Mouse (Mus musculus) gastrocnemius, postnatal 36 days (tissue): ENCODE measurements around the gene U2af2. TPM values are rescaled to one million over a fixed set of nuclear protein-coding genes. Genes with fewer than 3 reads are reported as not detected.
"Not testable (repeated sequence)": the region's sequence is repeated elsewhere in the genome, so short reads cannot be mapped to it uniquely, and the experiment has no call there.

Experiments used
- DNase-seq, 2 experiments: peaks; one replicate each; pipeline ENCODE4 v3.0.0; 2022
- intact Hi-C: fragments of 180-260 bp; cut with DNase I; formaldehyde crosslinking; loops from one replicate; pipeline ENCODE4 v1.15.1; 2025
- long read RNA-seq, 2 experiments: library from polyadenylated mRNA; stranded (forward); transcript quantifications; one replicate each; pipeline ENCODE4 v2.0.0; 2021
- total RNA-seq, 2 experiments: library from RNA; stranded (reverse); gene quantifications; 2 replicates each; pipeline ENCODE4 v1.2.3; 2021

The U2af2 gene
- 10 to 100 TPM; 38.0 to 48.3 TPM for total RNA-seq
- long read RNA-seq, experiment 1, transcript U2af2-201 (12 exons, 2,183 nt) = major isoform, 6 of 20 reads
- long read RNA-seq, experiment 1, partial matches to known transcripts = 1 of 20 reads
- long read RNA-seq, experiment 1, other reads (novel, unspliced or antisense) = 13 of 20 reads
- long read RNA-seq, experiment 2, transcript U2af2-201 (12 exons, 2,183 nt) = major isoform, 17 of 33 reads
- long read RNA-seq, experiment 2, partial matches to known transcripts = 13 of 33 reads
- long read RNA-seq, experiment 2, other reads (novel, unspliced or antisense) = 1 of 33 reads

DNA sequence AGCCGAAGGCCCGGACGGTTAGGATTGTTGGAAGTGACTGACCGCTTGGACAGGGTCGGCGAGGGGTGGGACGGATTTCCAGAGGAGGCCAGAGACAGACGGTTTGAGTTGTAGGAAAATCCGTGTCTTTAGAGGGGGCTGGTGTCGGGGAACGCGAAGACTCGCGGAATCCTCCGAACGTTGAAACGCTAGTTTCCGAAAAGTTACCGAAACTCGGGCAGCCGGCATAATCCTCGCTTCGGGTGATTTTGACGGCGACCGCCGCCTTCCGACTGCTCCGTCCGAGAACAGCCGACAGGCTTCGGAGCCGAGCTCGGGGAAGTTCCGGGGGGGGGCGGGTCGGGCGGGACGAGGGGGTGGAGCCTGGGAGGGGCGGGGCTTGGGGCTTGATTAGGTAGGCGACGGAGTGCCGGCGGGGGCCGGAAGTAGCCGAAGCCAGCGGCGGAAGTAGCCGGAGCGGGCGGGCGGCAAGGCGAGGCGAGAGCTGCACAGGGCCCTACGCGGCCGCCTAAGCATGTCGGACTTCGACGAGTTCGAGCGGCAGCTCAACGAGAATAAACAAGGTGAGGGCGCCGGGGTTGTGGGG lies at the start of gene U2af2:
Gene U2af2, plus strand, starts transcription at position 370 of the 586 bp plus-strand sequence.
- intact Hi-C loops = no loop called here
- DNase-seq = peak; percentile 91

DNA sequence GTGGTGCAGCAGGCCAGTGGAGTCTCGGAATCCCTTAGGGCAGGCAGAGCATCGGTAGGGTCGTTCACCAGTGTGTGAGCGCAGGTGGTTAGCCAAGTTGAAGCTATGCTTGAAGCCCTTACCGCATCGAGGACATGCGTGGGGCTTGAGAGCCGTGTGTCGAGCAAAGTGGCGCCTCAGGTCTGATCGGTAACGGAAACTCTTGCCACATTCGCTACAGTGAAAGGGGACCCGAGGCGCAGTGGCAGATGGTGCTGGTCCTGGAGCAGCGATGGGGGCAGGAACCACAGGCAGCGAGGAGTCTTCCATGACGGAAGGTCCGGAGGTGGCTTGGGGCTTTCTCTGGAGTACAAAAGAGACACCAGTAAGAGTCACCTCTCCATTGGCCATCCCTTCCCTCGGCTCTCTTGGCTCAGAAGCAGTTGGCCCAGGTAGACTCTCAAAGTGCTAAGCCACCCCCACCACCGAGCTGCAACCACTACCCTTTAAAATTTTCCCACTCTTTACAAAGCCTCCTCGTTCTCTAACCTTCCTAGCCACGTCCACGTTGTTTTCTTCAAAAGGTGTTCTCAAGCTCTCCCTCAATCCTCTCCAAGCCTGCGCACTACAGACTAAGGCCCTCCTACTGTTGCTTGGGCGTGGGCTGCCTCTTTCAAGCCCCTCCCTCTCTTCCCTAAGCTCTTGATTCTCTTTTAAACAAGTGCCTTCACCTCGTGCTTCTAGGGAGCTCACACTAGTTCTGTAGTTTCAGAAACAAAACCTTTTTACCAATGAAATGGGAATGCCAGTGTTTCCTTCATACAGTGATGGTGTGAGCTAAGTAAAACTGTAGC lies 49.0 kb upstream of the U2af2 start:
- no peak for DNase-seq
- intact Hi-C loops = no loop called here

DNA sequence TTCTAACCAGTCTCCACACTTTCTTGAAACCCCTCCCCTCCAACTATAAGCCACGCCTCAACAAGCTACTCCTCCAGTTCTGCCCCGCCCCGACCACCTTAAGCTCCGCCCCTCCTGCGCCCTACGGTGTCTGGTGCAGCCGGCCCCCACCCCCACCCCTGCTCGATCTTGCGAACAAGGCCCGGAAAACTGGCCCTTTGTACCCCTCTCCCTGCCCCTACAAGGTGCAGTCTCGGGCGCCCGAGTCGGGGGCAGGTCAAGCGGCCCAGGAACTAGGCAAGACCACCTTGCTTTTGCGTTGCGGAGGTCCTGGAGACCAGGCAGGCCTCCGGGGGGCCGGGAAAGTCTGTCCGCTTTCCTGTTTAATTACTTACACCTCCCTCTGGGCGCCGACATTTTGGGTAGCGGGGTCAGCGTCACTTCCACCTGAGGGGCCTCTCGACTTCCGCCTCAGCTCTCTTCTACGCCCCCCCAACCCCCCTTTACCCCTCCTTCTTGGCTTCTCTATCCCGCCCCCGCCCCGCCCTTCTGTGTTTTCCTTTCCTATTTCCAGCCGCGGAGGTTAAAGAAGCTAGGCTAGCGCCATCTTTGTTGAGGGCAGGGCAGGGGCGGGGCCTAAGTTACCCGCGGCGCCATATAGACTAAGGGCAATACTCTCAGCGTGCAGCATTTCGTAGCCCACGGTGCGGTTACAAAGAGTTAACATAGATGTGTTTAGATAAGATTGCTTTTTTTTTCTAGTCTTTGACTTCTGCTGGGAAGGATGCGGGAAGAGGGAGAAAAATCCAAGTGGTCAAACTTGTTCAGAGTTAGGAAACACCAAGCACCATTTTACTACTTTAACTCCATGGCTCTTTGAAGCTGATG lies 47.5 kb upstream of the U2af2 start, which contains the start of the genes Zfp524 and Fiz1:
Gene Zfp524, plus strand, starts transcription at position 165 of the 867 bp plus-strand sequence.
Gene Fiz1, minus strand, starts transcription at position 447 of the 867 bp plus-strand sequence.
- intact Hi-C loops = no loop called here
- DNase-seq = peak; percentile 95 to 98

DNA sequence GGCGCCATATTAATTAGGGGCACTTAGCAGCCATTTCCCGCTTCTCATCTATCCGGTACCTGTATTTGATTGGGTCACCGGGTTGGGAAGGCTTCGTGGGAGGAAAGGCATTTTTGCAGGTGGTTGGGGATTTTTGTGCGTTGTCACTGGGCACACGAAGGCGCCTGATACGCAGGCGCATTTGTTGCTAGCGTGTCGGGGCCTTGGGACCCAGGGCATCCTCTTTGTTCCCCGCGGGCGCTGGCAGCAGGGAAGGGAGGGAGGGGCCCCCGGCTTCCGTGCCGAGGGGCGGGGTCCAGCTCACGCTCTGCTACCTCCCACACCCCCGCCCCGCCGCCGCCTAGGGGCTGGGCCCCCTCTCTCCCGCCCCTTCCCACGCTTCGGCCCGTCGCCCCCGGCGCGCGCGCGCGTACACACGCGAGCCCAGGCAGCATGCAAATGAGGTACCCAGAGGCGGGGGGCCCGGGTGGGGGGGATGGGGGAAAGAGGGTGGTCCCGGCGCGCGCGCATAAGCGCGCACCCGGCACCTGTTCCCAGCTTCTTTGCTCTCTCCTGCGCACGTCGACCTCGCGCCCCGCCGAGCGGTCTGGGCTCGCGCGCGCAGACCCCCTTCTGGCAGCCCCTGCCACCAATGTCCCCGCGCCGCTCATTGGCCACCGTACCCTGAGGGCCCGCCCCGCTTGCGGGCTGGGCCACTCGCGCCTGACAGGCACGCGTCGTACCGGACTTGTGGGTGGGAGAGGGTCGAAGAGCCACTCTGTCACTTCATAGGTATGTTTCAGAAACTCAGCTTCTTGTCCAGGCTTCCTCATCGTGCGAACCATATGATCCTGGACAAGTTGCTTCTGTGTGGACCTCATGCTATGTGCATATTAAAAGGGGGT lies 46.6 kb upstream of the U2af2 start, which contains the start of gene Gm44973:
Gene Gm44973, plus strand, starts transcription at position 379 of the 884 bp plus-strand sequence.
- peak; percentile 92 to 93 for DNase-seq
- intact Hi-C loops = no loop called here

DNA sequence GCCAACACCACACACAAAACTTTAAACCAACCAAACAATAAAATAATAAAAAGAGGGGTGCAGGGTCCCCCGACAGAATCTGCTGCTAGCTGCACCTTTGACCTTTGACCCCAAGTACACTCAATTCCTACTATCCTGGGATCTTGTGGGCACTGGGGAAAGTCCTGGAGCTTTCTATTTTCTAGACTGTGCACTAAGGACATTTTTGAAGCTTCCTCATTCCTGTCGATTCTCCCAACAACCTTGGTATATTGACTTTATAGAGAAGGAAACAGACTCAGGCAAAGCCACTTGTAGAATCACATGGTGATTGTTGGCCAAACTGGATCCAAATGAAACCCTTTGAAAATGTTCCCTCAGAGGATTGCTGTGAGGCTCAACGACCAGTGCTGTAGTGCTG lies 45.9 kb upstream of the U2af2 start:
- no peak for DNase-seq
- intact Hi-C loops = no loop called here

DNA sequence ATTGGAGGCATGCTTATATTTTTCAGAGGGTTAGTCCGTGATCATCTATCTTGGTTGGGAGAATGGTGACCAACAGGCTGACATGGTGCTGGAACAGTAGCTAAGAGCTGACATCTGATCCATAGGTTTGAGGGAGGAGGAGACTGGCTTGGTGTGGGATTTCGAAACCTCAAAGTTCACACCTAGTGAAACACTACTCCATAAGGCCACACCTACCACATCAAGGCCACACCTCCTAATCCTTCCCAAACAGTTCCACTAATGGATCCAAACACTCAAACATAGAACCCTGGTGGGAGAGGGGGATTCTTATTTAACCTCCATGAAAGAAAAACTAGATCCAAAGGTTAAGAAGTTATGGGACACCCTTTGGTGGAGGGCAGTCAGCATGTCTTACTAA lies 45.0 kb upstream of the U2af2 start:
- DNase-seq = no peak
- intact Hi-C loops = no loop called here

DNA sequence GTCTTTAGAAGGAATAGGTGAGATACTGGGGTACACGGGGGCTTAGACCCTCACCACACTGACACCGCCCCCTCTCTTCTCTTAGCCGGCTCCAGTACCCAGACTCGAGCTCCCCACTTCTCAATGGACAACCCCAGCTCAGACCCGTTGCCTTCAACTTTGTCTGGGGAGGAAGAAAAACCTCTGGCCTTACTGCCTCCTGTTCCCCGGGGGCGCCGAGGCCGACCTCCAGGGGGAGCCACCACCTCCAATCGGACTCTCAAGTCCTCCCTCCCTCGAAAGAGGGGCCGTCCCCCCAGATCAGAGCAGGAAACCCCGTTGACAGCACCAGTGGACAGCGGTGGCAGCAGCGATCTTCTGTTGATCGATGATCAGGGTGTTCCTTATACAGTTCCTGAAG lies 44.6 kb upstream of the U2af2 start:
- intact Hi-C loops = no loop called here
- no peak for DNase-seq

DNA sequence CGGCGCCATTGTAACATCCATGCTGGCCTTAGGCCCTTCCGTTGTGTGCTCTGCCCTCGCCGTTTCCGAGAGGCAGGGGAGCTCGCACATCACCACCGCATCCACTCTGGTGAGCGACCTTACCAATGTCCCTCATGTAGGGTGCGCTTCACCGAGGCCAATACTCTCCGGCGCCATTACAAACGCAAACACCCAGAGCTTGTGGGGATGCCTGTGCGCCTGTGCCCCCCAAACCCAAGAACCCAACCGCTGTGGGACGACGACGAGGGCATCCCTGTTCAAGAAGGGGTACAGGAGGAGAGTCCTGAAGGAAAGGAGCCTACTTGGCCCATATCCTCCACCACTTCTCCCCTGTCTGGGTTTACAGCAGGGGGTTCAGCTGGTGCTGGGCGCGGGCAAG lies 44.0 kb upstream of the U2af2 start:
- intact Hi-C loops = no loop called here
- no peak for DNase-seq

DNA sequence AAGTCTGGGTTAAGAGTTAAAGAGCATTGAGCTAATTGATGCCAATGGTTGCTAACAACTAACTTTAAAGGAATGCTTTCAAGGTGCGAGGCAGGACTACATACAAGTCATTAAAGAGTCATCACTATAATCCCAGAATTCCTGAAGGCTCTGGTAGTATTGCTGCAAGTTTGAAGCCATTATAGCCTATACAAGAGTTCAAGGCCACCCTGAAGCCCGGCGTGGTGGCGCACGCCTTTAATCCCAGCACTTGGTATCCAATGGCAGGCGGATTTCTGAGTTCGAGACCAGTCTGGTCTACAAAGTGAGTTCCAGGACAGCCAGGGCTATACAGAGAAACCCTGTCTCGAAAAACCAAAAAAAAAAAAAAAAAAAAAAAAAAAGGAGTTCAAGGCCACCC lies 42.4 kb upstream of the U2af2 start:
- DNase-seq, intact Hi-C loops: not testable (repeated sequence)

DNA sequence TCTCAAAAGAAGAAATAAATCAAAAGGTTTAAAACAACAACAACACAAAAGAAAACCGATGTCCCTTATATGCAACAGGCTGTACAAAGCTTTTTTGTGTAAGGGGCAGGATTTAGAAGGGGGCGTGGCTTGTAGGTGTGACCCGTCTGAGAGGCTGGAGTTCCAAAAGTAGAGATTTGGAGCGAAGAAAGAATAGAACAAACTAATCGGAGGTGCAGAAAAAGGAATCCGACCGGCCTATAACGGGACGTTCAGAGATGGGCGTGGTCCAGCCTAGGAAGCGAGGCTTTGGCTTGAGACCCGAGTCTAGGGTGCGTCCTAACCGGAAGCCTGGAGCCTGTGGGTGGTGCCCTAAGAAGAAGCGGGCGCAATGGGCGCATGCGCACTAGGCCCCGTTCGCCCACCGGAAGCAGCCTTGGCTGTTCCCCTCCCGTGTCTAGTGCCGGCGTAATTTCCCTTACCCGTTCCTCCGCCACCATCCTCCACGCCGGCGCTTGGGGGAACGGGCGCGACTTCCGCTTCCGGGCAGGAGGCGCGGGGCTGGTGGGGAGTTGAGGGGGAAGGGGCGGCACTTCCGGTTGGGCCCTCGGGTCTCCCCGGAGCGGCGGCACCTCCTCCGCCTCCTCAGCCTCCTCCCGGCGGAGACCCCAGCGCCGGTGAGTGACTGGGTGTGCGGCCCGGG lies 41.8 kb upstream of the U2af2 start, which contains the start of the genes Zfp865 and Ccdc106:
Gene Zfp865, plus strand, starts transcription at position 377 of the 682 bp plus-strand sequence.
Gene Ccdc106, plus strand, starts transcription at position 554 of the 682 bp plus-strand sequence.
- intact Hi-C loops = no loop called here
- DNase-seq = peak; percentile 99

DNA sequence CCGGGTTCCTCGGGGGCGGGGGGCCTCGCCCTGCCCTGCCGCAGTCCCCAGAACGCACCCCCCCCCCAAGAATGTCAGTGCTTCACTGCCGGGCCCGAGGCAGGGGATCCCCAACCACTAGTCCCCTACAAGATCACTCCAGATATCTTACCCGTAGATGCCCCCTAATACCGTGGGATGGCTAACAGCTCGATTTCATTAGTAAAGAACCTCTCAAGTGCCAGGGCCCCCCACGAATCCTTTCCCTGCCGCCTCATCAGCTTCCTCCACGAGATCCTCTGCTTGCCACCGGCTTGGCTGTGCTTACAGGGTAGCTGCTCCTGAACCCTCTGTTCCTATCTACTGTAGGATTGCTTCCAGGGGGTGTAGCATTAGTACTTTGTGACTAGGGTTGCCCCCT lies 41.3 kb upstream of the U2af2 start:
- DNase-seq = no peak
- intact Hi-C loops = no loop called here

DNA sequence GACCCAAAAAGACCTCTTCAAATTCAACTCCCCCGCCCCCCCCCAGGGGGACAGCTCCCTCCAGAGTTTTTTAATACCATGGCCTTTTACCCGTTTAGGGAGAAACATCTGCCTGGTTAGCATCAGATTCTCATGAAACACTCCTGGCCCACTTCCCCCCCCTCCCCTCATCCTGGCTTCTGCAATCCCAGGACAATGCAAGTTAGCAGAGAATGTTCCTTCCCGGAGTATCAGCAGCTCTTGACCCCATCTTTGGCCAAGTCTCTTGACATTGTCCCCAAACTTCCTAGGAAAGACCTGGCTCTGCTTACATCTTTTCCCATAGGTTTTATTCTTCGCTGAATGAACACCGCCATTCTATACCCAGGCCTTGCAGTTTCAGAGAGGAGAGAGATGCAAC lies 40.7 kb upstream of the U2af2 start:
- DNase-seq = no peak
- intact Hi-C loops = no loop called here

DNA sequence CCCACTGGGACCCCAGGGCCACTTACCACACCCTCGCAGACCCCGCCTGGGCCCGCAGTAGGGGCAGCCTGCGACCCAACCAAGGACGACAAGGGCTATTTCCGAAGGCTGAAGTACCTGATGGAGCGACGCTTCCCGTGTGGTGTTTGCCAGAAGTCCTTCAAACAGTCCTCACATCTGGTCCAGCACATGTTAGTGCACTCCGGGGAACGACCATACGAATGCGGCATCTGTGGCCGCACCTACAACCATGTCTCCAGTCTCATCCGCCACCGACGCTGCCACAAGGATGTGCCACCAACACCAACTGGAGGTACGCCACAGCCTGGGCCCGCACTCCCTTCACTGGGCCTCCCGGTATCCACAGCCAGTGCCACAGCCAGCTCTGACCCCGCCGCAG lies 32.4 kb upstream of the U2af2 start:
- DNase-seq = no peak
- intact Hi-C loops = no loop called here

DNA sequence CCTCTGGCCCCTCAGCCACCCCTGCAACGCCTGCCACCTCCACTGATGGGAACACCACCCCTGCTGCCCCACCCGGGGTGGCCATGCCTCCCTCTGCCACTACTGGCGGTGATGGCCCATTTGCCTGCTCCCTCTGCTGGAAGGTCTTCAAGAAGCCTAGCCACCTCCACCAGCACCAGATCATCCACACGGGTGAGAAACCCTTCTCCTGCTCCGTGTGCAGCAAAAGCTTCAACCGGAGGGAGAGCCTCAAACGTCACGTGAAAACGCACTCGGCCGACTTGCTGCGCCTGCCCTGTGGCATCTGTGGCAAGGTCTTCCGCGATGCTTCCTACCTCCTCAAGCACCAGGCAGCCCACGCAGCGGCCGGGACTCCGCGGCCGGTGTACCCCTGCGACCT lies 32.0 kb upstream of the U2af2 start:
- intact Hi-C loops = no loop called here
- no peak for DNase-seq

DNA sequence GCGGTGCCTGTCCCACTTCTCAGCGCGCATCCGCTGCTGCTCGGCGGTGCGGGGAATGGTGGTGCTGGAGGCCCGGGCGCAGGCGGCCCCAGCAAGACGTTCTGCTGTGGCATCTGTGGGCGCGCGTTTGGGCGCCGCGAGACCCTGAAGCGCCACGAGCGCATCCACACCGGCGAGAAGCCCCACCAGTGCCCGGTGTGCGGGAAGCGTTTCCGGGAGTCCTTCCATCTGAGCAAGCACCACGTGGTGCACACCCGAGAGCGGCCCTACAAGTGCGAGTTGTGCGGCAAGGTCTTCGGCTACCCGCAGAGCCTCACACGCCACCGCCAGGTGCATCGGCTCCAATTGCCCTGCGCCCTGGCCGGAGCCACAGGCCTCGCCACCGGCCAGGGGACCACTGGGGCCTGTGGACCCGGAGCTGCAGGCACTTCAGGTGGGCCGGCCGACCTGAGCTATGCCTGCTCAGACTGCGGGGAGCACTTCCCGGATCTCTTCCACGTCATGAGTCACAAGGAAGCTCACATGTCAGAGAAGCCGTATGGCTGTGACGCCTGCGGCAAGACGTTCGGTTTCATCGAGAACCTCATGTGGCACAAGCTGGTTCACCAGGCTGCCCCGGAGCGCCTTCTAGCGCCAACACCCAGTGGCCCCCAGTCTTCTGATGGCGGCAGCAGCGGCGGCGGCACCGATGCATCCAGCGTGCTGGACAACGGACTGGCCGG lies 31.2 kb upstream of the U2af2 start:
- intact Hi-C loops = no loop called here

DNA sequence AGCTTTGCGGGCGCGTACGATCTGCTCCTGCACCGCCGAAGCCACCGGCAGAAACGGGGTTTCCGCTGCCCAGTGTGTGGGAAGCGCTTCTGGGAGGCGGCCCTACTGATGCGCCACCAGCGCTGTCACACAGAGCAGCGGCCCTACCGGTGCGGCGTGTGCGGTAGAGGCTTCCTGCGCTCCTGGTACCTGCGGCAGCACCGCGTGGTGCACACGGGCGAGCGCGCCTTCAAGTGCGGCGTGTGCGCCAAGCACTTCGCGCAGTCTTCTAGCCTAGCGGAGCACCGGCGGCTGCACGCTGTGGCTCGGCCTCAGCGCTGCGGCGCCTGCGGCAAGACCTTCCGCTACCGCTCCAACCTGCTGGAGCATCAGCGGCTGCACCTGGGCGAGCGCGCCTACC lies 30.4 kb upstream of the U2af2 start:
- intact Hi-C loops = no loop called here
- DNase-seq = no peak

More for the DNA sequence above, 31.2 kb upstream of the U2af2 start:
- no peak for DNase-seq

DNA sequence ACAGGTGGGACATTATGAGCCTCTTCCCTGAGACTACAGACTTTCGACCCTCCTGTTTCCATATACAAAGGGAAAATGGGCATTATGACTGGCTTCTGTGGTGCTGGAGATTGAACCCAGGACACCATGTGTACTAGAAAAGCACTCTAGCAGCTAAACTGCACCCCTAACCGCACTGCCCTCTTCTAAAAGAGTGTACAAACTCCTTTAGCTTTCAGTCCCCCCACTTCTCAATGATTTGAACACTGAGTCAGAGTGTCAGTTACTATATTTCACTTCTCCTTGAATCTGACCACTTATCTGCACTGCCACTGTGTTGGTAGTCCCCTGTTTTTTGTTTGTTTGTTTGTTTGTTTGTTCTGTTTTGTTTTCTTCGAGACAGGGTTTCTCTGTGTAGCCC lies 28.1 kb upstream of the U2af2 start, which contains the start of gene 4632433K11Rik:
Gene 4632433K11Rik, plus strand, starts transcription at position 301 of the 400 bp plus-strand sequence.
- intact Hi-C loops = no loop called here

DNA sequence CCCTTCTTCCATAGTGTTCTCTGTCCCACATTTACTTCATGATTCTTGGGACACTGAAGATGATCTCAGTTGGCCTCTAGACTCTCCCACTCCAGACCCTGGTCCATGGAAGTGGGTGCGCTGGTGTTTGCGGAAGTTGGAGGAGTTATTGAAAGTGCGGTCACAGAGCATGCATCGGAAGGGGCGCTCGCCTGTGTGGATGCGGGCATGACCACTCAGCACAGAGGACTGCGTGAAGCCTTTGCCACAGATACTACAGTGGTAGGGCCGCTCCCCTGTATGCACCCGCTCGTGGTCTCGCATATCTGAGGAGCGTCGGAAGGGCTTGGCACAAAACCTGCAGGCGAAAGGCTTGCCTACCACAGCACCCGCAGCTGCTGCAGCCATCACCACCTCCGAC lies 26.3 kb upstream of the U2af2 start:
- intact Hi-C loops = no loop called here
- no peak for DNase-seq

More for the DNA sequence above, 28.1 kb upstream of the U2af2 start, which contains the start of gene 4632433K11Rik:
- DNase-seq = no peak
